Mouse (Mus musculus) embryo, embryonic 11.5 days (tissue): ENCODE measurements around the gene Afg1l.

Source experiments
- DNase-seq: peaks from one replicate; pipeline ENCODE4 v3.0.0-alpha.2; 2012; ENCODE audit warnings: low read depth, low spot score

Afg1l gene

DNA sequence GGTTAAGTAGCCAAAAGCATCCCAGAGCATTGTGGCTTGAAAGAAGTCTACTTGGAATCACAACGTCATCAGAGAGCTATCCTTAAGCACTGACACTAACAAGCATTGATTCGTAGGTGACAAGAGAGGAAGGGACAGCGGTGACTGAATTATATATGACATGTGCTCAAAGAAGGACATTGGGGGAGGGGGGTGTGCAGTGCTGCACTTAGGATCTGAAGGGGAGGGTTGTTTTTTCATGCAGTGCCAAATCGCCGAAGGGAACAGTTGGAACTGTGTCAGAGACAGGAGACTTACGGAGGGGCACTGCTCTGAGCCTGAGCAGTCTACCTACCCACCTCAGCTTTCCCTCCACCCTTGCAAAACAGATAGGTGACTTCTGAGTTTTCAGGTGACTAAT, 94.7 kb downstream of the Afg1l start:
- no peak for DNase-seq

DNA sequence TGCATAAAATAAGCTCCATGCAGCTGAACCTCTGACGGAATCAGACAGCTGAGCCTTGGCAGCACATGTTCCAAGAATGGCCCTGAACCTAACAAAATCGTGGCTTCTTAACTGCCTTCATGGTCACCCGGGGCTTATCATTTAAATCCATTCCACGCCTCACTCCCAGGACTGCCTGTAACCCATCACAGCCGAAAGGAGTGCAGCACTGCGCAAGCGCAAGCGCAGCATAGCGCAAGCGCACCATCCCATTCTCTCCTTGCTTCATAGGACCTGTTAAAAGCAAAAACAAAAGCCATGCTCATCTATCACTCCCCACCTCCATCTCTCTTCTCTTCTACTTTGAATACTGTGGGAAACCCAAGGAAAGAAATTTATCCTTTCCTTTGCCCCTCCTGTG, 114.1 kb downstream of the Afg1l start:
- no peak for DNase-seq

DNA sequence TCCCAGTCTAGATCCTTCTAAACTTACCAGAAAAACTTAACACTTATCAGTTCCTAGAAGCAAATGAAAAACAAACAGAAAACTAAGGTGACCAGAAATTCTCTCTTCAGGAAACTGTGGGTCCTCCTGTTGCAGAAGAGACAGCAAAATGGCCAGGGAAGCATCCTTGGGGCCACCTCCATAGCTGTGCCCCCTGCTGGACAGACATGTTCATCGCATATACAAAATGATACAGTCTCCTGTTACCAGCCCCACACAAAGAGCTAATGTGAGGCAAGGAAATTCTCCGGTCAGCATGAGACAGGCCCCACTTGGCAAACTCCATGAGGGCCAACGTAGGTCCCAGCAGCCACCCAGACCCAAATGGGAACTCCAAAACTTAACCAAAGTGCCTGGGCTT, 122.4 kb downstream of the Afg1l start:
- DNase-seq = no peak

DNA sequence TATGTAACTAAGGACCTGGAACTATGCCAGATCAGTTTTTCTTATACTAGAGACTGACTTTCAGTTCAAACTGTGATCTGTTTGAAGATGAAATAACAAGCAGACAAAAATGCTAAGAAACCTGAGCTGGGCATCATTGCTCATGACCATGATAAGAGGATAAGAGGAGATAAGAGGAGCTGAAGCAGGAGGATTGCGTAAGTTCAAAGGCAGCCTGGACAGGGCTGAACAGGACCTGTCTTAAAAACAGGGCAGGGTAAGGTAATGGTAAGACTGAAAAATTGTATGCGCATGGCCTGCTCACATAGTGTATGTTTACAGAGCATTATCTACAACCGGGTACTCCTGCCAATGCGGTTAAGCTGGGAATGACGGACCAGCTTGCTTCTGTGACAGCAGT, 130.4 kb downstream of the Afg1l start:
- DNase-seq = no peak

DNA sequence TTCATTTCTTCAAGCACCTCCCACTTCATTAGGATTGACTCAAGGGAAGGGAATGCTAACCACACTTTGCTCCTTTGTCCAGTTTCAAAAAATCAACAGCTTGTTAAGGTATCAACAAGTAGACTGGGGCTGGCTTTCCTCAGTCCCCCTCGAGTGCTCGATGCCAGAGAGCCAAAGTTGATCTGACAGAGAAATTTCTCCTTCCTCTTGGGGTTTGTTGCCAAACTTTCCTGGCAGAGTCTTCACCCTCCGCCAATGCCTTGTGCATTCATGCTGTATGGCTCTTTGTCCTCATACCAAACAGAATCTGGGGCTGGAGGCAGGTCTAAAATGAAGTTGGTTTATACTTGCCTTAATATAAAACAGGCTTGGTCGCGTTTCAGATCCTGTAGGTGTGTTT, 131.2 kb downstream of the Afg1l start:
- no peak for DNase-seq

DNA sequence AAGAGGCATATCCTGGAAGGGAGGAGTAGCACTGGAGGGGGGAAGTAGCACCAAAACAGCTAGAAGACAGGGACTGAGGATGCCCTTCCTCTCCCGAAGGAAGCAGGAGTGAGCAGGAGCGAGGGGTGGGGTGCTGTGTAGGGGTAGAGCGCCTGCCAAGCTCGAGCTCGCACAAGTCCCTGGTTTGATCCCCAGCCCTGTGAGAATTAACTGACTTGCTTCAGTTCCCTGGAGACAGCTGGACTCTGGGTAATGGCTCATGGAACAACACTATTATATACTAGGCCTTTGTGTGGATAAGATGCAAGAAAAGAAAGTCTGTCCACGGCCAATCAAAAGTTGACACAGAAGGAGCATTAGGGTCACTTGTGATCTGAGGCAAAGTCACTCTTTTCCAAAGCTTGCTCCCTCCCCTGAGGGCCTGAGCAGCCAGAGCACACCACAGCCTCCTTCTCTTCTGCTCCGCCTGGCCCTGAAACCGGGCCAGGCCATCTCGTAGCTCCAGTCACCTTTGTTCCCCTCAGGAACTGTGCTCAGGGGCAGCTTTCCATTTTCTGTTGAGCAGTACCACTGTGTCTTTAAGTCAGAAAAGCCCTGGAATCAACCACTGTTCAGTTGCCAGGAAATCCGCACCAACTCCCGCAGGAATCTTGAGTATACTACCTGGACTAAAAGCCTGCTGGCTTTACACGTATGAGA, 132.0 kb downstream of the Afg1l start:
- DNase-seq = no peak

DNA sequence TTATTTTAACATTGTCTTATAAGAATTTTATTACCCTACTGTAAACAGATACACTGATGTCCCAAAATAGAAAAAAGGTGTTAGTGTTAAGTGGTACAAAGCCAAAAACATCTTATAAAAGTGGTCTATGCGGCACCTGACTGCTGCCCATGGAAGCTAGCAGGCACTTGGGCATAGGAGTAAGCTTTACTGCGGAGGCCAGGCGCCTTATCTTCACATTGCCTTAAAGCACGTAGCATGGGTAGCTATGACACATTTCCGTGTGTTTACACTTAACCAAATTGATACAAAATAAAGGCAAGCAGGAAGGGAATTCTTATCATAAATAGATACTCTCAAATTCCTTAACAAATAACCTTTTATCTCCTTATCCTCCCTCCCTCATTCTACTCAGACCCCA, 135.7 kb downstream of the Afg1l start:
- no peak for DNase-seq

DNA sequence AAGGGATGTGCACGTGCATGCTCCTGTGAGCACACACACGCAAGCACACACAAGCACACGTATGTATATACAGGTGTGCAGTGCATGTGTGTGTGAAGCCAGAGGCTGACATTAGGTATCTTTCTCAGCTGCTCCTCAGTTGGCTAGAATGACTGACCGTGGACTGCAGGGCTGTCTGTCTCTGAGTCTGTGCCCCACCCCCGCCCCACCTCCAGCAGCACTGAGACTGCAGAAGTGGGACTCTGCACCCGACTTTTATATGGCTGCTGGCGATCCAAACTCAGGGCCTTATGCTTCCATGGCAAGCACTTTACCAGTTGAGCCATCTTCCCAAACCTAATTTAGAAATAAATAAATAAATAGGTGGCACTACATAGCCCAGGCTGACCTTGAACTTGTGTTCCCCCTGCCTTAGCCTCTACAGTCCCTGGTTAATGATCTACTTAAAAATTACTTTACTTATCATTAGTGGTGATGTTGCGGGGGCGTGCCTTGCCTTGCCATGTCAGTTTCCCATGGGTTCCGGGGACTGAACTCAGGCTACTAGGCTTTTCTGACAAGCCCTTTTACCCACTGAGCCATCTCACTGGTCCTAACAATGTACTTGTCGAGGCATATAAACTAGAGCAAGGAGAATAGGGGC, 136.4 kb downstream of the Afg1l start:
- no peak for DNase-seq

DNA sequence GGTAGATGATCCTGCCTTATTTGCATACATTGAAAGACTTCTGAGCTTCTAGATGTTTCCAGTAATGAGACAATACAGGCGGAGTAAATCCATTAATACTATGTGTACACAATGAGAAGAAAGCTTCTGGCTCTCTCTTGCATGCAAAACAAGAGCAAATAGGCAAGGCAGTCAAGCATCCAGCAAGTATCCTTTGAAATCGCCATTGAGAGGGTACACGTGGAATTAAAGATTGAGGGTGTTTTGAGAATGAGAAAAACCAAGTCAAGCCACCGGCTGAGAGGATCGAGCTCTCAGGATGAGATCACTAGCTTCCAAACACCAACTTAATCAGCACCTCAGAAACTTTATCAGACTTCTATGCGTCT, 138.0 kb downstream of the Afg1l start:
- DNase-seq = no peak

DNA sequence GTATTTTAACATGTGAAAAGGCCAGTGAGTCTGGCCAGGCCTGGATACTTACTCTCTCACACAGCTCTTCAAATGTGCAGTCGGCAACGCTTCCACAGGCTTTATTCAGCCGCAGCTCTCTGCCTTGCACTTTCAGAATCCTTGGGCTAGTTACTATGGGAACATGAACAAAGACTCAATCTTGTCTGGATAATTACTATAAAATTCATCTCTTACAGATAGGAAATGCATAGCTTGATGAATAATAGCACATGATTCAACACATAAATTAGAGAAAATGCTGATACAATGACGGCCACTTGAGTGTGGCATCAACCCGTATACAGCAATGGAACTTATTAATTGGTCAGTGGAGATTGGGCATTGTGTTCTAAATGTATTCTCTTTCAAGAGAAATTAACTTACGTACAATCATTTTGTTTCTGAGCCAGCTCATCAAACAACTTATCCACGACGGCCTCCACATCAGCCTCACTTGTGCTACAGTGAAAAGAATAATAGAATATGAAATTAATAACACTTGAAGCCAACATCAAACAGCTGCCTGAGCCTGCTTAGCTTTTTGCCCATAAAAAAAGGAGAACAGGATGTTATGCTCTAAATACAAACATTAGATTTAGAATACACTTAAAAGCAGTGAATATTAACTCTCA, 138.5 kb downstream of the Afg1l start:
- DNase-seq = no peak

DNA sequence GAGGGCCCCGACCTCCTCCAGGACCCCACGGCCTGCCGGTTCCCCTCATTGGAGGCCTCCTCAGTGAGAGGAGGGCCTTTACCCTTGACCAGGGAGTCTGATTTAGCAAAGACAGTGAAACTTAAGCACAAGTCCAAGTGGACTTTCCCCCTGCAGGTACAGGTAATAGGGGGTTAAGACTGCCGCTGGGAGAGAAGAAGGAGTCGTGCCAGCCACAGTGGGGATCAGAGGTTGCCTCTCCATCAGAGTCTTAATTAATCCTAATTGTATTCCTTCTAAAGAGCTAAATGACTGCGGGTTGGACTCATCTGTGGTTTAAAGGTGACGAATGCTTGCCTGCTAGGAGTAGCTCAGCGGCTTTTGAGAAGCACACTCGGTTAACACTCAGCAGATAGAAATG, 139.9 kb downstream of the Afg1l start:
- no peak for DNase-seq

DNA sequence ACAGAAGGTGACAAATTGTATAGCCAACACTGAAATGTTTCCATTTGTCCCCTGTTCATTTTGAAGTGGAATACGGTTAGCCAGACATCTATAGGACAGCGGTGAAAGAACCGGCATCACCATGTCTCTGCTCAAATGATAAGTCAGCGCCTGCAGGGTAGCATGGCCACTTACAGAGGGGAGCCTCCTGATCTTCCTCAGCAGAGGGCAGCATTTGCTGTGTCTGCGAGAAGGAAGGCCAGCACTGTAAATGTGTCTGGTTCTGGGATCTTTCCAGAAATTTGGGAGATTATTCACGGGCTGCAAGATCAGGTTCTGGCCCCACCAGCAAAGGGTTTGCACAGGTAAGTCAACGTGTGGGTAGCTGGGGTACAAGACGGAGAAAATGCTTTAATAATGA, 150.8 kb downstream of the Afg1l start:
- DNase-seq = no peak

DNA sequence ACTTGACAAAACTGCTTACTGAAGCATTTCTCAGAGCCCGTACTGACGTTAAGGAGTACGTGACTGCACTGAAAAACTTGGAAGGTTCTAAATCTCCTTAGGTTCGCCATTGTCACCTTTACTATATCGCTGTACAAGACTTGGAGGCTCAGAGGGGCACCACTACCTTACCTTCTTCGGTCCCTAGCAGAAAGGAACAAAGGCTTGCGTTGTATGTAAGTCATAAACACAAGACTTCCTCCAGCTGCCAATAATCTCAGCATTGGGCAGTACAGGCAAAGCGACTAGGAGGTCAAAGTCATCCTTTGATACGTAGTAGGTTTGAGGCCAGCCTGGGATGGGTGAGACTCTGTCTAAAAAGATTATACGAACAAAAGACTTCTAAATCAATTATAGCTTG, 153.1 kb downstream of the Afg1l start:
- no peak for DNase-seq

DNA sequence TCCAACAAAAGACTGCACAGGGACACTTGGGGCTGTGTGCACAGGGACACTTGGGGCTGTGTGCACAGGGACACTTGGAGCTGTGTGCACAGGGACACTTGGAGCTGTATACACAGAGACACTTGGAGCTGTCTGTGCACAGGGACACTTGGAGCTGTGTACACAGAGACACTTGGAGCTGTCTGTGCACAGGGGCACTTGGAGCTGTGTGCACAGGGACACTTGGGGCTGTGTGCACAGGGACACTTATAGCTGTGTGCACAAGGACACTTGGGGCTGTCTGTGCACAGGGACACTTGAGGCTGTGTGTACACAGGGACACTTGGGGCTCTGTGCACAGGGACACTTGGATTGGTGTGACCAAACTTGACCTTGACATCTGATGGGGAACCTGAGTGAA, 154.4 kb downstream of the Afg1l start:
- no peak for DNase-seq

DNA sequence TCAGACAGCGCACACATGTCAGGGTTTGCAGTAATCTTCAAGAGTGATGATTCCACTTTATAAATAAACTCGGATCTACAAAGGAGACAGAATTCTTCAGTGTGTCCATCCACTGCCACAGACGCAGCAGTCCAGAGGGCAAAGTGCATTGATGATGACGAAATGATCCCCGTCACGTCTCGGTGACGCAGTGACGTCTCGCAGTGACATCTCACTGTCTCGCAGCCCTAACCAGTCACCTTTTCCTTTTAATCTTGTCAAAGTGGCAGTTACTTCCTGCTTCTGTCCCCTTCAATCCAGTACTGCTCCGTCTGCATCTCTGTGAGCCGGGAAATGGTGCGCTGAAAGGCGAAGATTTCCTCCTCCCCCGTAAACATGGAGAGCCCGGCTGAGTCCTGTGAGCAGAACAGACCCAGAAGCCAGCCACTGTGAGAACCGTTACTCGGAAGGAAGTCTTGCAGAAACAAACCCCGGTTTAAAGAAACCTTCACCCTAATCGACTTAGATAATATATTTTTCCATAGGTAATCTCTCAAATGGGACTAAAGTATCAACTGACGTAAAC, 165.1 kb downstream of the Afg1l start:
- DNase-seq = no peak

DNA sequence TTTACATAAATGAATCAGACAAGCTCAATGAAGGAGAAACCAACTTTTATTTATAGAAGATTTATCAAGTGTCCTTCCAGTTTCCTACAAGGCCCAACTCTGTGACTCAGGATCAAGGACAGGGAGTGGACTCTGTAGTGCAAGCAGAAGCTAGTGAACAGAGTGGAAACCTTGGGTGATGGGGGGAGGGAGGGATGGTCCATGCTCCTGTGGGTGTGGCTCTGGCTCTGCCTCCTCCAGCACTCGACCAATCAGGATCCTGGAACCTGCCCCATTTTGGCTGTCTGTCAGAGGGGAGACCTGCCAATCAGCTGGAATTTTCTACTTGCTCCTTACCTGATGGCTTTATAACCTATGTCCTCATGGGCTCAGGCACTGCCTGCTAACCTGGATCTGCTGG, 165.8 kb downstream of the Afg1l start:
- DNase-seq = no peak

DNA sequence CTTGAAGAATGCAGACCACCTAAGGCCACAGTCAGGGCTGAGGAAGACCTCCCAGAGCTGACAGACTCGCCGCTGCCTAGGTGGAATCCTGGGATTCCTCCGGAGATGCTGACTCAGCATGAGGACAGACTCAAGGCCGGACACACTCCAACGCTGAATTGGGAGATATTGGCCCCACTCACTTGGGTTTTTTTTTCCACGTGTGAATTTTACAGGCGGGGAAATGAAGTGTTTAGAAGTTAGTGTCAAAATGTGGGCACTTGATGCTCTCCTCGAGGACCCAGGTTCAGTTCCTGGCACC, 169.7 kb downstream of the Afg1l start:
- no peak for DNase-seq

DNA sequence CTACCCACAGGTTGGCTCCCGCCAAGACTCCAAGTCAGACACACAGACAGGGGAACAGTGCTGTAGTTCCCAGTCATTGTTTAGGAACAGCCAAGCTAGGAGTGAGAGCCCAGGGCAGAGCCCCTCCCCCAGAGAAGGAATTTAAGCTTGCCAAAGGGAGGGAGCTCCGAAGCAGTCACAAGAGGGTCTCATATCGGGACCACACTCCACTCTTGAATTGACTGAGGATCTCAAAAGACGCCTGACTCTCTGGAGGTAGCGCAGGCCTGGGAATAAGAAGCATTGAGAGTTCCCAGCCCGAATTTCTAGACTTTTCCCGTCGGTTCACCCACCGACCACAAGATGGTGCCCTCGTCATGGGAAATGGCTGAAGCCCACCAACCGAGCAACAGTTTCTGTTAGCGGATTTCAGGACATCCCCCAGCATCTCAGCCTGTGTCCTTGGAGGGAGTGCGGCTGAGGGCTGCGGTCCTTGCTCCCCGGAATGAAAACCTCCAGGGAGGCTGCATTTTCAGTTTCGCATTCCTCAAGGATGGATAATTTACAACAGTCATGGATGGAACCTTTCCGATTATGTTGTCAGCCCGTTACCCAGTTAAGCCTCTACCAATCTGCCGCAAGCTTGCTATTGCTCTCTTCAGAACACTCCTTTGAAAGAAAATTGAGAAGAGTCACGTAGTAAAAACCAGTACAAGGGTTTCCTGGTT, 170.2 kb downstream of the Afg1l start:
- DNase-seq = peak; percentile 75

DNA sequence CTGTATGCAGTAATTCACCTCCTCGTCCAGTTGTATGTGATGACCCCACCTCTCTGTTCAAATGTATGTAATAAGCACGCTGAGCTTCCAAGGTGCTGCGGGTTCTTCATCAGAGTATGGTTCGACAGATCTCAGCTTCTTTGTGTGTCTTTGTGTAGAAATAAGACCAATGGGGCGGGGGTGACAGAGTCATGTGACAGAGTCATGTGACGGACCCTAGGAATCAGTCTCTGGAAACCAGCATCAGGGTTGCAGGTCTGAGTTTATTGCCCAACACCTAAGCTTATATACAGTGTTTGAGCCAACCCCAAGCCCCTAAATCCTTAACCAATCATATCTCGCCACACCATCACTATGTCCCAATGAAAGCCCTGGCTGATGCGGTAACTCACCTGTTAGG, 171.9 kb downstream of the Afg1l start:
- no peak for DNase-seq

DNA sequence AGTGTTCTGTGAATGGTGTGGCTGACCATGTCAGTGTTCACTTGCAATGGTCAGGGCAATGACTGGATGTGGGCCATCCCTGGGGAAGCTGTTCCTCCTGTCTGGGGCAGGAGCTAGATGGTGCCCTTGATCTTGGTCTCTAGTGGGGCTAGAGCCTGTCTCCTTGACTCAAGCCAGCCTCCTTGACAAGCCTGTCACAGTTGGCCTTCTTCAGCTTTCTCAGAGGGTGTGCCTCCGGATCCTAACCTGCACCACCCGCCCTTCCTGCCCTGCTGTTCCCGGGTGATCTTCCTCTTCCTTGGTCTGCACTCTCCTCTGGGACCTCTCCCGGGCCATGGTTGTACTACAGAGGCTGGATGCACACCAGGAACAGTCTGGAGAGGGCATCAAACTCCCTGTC, 177.6 kb downstream of the Afg1l start:
- DNase-seq = no peak

DNA sequence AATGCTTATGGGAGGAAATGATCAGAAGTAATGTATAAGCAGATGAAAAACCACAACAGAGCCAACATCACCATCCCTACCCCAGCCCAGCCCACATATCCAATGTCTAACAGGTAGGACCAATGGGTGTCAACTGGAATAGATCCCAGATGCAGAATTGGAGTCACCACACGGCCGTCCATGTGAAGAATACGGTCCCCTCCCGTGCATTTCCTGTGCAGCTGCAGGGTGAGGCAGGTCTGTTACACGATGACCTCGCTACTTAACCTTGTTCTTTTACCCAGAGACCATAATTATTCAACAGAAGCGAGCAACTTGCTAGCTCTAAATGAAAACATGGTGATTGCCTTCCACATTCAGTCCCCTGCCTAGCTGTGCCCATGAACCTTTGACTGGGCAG, 178.4 kb downstream of the Afg1l start:
- DNase-seq = no peak

DNA sequence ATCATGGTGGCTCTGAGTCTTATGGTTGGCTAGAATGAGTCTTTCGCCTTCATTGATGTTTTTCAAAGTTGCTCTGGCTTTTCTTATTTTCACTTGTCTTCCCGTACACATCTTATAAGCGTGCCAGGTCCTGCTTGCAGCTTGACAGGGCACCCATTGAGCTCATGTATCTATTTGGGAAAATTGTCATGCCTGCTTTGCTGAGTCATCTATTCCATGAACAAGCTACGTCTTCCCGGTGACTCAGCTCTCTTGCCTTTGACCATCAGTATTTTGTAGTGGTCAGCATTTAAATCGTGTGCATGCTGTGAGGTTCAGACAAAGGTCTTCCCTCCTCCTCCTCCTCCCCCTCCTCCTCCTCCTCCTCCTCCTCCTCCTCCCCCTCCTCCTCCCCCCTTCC, 178.9 kb downstream of the Afg1l start:
- DNase-seq = no peak

DNA sequence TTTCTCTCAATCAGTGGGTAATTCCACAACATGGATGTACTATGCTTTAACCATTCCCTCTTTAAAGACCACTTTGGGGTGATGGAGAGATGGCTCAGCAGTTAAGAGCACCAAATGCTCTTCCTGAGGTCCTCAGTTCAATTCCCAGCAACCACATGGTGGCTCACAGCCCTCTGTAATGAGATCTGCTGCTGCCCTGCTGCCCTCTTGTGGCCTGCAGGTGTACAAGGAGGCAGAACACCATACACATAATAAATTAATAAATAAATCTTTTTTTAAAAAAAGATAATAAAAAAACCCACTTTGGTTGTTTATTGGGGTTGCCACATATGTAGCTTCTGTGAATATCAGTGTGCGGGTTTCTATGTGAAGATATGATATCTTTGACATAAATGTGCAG, 180.4 kb downstream of the Afg1l start:
- DNase-seq = no peak
